Mouse (Mus musculus) liver, postnatal 0 days (tissue): ENCODE results near the gene Gpsm3.

Experiments used
- CTCF ChIP-seq: sonication (generic); IDR thresholded peaks from 2 replicates; pipeline ENCODE4 v1.5.1; 2016; ENCODE audit warnings: antibody characterized with exemption, low read depth
- EP300 ChIP-seq: IDR thresholded peaks from 2 replicates; pipeline ENCODE4 v1.6.1; 2016; ENCODE audit warnings: antibody characterized with exemption, low read depth, mild to moderate bottlenecking

DNA sequence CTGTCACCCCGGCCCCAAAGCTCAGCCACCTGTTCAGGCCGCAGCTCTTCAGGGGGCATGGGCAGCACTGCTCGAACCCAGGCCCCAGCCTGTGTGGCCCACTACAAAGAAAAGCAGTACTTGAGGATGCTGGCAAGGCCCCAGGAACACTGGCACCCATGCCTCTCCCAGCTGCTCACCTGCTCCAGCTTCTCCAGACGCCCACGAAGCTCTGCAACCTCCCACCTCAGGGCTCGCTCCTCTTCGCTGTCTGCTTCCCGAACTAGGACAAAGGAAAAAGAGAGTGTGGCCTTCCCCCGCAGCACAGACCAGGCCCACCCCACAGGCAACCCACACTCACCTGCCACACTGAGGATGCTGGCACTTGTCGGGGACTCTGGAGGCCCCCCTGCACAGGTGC is 24.2 kb downstream of the Gpsm3 start:
- no peak for TF ChIP-seq CTCF
- no peak for TF ChIP-seq EP300
